Mouse (Mus musculus): ENCODE data around the gene Nhej1.

- TF ChIP-seq POLR2A (IDR thresholded peaks at IDR 0.05; ENCODE audit: low read depth, low read length) (no peak), CTCF (IDR thresholded peaks at IDR 0.05; ENCODE audit: extremely low read depth, insufficient read depth, insufficient read length, insufficient replicate concordance) (no peak)
Observed at GRCm38 (mm10) chr1:74927621-74928296, 197.2 kb downstream of the Nhej1 start.

Measured in spleen, adult 2 months (tissue).